Mouse (Mus musculus) testis, adult 2 months (tissue): ENCODE measurements around the gene Ksr1.

Experiments
- CTCF ChIP-seq: fragments of 200-500 bp; IDR thresholded peaks from 2 replicates; pipeline ENCODE4 v1.5.1; 2012; ENCODE audit warnings: low read depth, mild to moderate bottlenecking, inconsistent platforms, low read length, moderate library complexity; ENCODE audit not compliant: control insufficient read depth, insufficient read depth, insufficient replicate concordance
- POLR2A ChIP-seq: fragments of 200-500 bp; IDR thresholded peaks from 2 replicates; pipeline ENCODE4 v1.6.1; 2012; ENCODE audit warnings: low read depth, mild to moderate bottlenecking, inconsistent platforms, low read length, moderate library complexity; ENCODE audit not compliant: control insufficient read depth

- TF ChIP-seq POLR2A (no peak), CTCF (no peak)
These were observed 13.9 kb upstream of the Ksr1 start for GRCm38 (mm10) chr11:79160127-79160526.
